Mouse (Mus musculus) heart, postnatal 0 days (tissue): Measurements from ENCODE around the gene Ccnt1.

Source experiments
- CTCF ChIP-seq: IDR thresholded peaks from 2 replicates; pipeline ENCODE4 v1.5.1; 2016; ENCODE audit warnings: antibody characterized with exemption, control low read depth, low read depth
- EP300 ChIP-seq: IDR thresholded peaks from 2 replicates; pipeline ENCODE4 v1.6.1; 2016; ENCODE audit warnings: antibody characterized with exemption, low read depth

GRCm38 (mm10) chr15:98509387-98509786, 61.3 kb downstream of the Ccnt1 start:
- TF ChIP-seq CTCF (no peak), EP300 (no peak)
